Mouse (Mus musculus) adrenal gland, adult 18-20 months (tissue): ENCODE results near the gene Polr3h. TPM values are rescaled to one million over a fixed set of nuclear protein-coding genes. Genes with fewer than 3 reads are reported as not detected.

Source experiments
- DNase-seq, 2 experiments: peaks; one replicate each; pipeline ENCODE4 v3.0.0; 2021 to 2022; ENCODE audit warnings: low spot score in 2 of 2
- total RNA-seq, 2 experiments: library from RNA; stranded (reverse); gene quantifications; 1 replicate in 1 of 2; 2 replicates in 1 of 2; pipeline ENCODE4 v1.2.3; 2021

Polr3h gene
- total RNA-seq, 2 experiments from 2014 or later: 16.2 to 19.9 TPM

GRCm38 (mm10) chr15:81848301-81848700 is 77.7 kb downstream of the Polr3h start:
- DNase-seq: peak in 1 of 2 experiments; percentile 52

GRCm38 (mm10) chr15:81847861-81848260 is 78.2 kb downstream of the Polr3h start:
- DNase-seq: no peak

GRCm38 (mm10) chr15:81847161-81847560 is 78.9 kb downstream of the Polr3h start:
- no peak for DNase-seq

- DNase-seq: no peak
Observed at GRCm38 (mm10) chr15:81846755-81847154, 79.3 kb downstream of the Polr3h start.

- DNase-seq: peak; percentile 64 to 75
Observed at GRCm38 (mm10) chr15:81845724-81846123, 80.3 kb downstream of the Polr3h start.

- no peak for DNase-seq
Observed at GRCm38 (mm10) chr15:81845033-81845625, 80.9 kb downstream of the Polr3h start.

GRCm38 (mm10) chr15:81842275-81842674 is 83.8 kb downstream of the Polr3h start:
- DNase-seq: no peak

- DNase-seq: no peak
Observed at GRCm38 (mm10) chr15:81840306-81840705, 85.7 kb downstream of the Polr3h start.

GRCm38 (mm10) chr15:81839634-81840033 is 86.4 kb downstream of the Polr3h start:
- DNase-seq: peak; percentile 62 to 72

- no peak for DNase-seq
Observed at GRCm38 (mm10) chr15:81838554-81839235, 87.3 kb downstream of the Polr3h start.

Other genes with a start within 250 kb of the Polr3h start
- gene Chadl, start 229.0 kb downstream of the Polr3h start, total RNA-seq: 1 to 10 TPM; 1.8 to 3.0 TPM
- gene Zc3h7b, start 181.2 kb downstream of the Polr3h start, total RNA-seq: 10 to 100 TPM; 68.9 to 69.9 TPM
- 10 to 100 TPM; 69.7 to 70.0 TPM for gene Rangap1, start 180.7 kb downstream of the Polr3h start, total RNA-seq
- gene Tef, start 123.8 kb downstream of the Polr3h start, total RNA-seq: 10 to 100 TPM; 45.0 to 46.9 TPM
- gene Tob2, start 67.4 kb downstream of the Polr3h start, total RNA-seq: 100 to 1,000 TPM; 103 to 121 TPM
- 10 to 100 TPM; 54.3 to 55.6 TPM for gene Phf5a, start 54.3 kb downstream of the Polr3h start, total RNA-seq
- 1,000 to 10,000 TPM in 1 of 2 experiments, 100 to 1,000 TPM in 1; 791 to 1,455 TPM for gene Aco2, start 53.9 kb downstream of the Polr3h start, total RNA-seq
- 1 to 10 TPM; 6.9 to 9.2 TPM for gene Csdc2, start 10.5 kb upstream of the Polr3h start, total RNA-seq
- gene Pmm1, start 34.7 kb upstream of the Polr3h start, total RNA-seq: 10 to 100 TPM; 58.0 to 85.4 TPM
- gene 1700029P11Rik, start 54.3 kb upstream of the Polr3h start, total RNA-seq: not detected
- 10 to 100 TPM; 55.8 to 88.9 TPM for gene Xrcc6, start 61.6 kb upstream of the Polr3h start, total RNA-seq
- gene Desi1, start 107.6 kb upstream of the Polr3h start, total RNA-seq: 100 to 1,000 TPM in 1 of 2 experiments, 10 to 100 TPM in 1; 52.7 to 123 TPM
- gene Snu13, start 121.4 kb upstream of the Polr3h start, total RNA-seq: 10 to 100 TPM; 80.5 to 99.1 TPM
- not detected for gene 4930407I10Rik, start 132.9 kb upstream of the Polr3h start, total RNA-seq
- 1 to 10 TPM in 1 of 2 experiments, under 1 TPM in 1; 0.58 to 4.1 TPM for gene Mei1, start 143.8 kb upstream of the Polr3h start, total RNA-seq
- gene Ccdc134, start 201.7 kb upstream of the Polr3h start, total RNA-seq: 1 to 10 TPM; 6.7 to 8.9 TPM
- gene Srebf2, start 220.9 kb upstream of the Polr3h start, total RNA-seq: 100 to 1,000 TPM in 1 of 2 experiments, 10 to 100 TPM in 1; 79.3 to 109 TPM